ENCODE assay signal across 9 mouse cellular contexts in the genomic region with DNA sequence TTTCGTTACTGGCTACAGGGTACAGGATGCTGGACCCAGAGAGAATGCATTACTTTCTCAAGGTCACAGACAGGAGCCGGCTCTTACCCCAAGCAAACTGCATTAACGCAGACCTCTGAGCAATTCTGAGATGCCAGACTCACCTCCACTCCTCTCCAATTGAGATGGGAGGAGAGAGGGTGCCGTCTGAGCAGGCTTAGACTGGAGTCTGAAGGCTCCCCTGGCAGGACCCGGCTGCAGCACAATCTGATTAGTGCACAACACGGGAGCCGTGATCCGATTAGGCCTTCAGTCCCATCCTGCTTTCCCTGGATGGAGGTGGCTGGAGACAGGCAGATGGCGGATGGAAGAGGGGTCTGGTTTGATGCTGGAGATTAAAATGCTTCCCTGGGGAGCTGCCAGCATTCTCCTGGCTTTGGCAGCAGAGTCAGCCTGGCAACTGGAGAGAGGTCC. TPM values are rescaled to one million over a fixed set of nuclear protein-coding genes. Genes with fewer than 3 reads are reported as not detected.
DNase-seq lines count a peak whose midpoint lies in the region; ATAC-seq and TF ChIP-seq lines count a peak whose summit lies in the region.
"Had no signal": no experiment of that assay in that cellular context is flagged by ENCODE, and none has a peak within 500 bp of the region (broad histone marks: within the 10 kb centered on the region; RNA-seq: fewer than 3 reads in every experiment).

No protein-coding gene starts in this region.

- H3K9me3 ChIP-seq in forebrain, postnatal 0 days (ENCODE audit: low read length) = no peaks in the 10 kb centered on the region
- H3K9me3 ChIP-seq in neural tube, embryonic 13.5 days = no peaks in the 10 kb centered on the region

- ATAC-seq in forebrain, postnatal 0 days = peak; percentile 43; the same call in 1 of the 2 replicates
- ATAC-seq in neural tube, embryonic 13.5 days (ENCODE audit: low read depth) = no peak

- no peak for TF ChIP-seq CTCF in forebrain, postnatal 0 days (IDR thresholded peaks at IDR 0.05; ENCODE audit: low read depth)
- TF ChIP-seq CTCF in layer of hippocampus, adult 2 months (conservative IDR thresholded peaks at IDR 0.05) = no peak

- H3K4me1 ChIP-seq in forebrain, postnatal 0 days (ENCODE audit: insufficient read depth) = peaks cover 4% of the 10 kb centered on the region; the same call in 1 of the 2 replicates
- peaks cover 19% of the 10 kb centered on the region for H3K4me1 ChIP-seq in neural tube, embryonic 13.5 days (replicated peaks)

- 17% methylated on average over 9 of the region's 9 CpGs for WGBS in forebrain, postnatal 0 days
- WGBS in neural tube, embryonic 13.5 days = 29% methylated on average over 9 of the region's 9 CpGs

- no peaks in the 10 kb centered on the region for H3K36me3 ChIP-seq in forebrain, postnatal 0 days (ENCODE audit: insufficient read depth)
- no peaks in the 10 kb centered on the region for H3K36me3 ChIP-seq in neural tube, embryonic 13.5 days

- H3K27me3 ChIP-seq in forebrain, postnatal 0 days (ENCODE audit: insufficient read depth, low read length) = no peaks in the 10 kb centered on the region
- H3K27me3 ChIP-seq in neural tube, embryonic 13.5 days = no peaks in the 10 kb centered on the region

- peak; percentile 72 for DNase-seq in kidney, adult 11 months
- no peak for DNase-seq in kidney, postnatal 4 days
- DNase-seq in cerebellum, adult 11 months = peak; percentile 85
- DNase-seq in forebrain, postnatal 0 days = peak; percentile 57
- DNase-seq in layer of hippocampus, adult 2 months (ENCODE audit: low spot score in 2 of 2) = peak; percentile 48 to 55
- no peak for DNase-seq in testis, postnatal 10 days (ENCODE audit: low spot score)
- no peak for DNase-seq in adipocyte (ENCODE audit: low spot score)

- no peak overlapping the region for H3K9ac ChIP-seq in forebrain, postnatal 0 days
- H3K9ac ChIP-seq in neural tube, embryonic 13.5 days = 0 out of 2 replicates have a peak overlapping the region, but pooled peaks have one; percentile 23

- no peak overlapping the region for H3K4me3 ChIP-seq in forebrain, postnatal 0 days (ENCODE audit: low read depth, low read length)
- H3K4me3 ChIP-seq in layer of hippocampus, adult 2 months = no peak overlapping the region
- H3K4me3 ChIP-seq in neural tube, embryonic 13.5 days = no peak overlapping the region
- H3K4me3 ChIP-seq: erythroblast, embryonic 14.5 days had no signal

- no peak overlapping the region for H3K4me2 ChIP-seq in forebrain, postnatal 0 days (ENCODE audit: low read depth)
- no peak overlapping the region for H3K4me2 ChIP-seq in neural tube, embryonic 13.5 days

- H3K27ac ChIP-seq in forebrain, postnatal 0 days (ENCODE audit: low read depth, low read length) = 0 out of 2 replicates have a peak overlapping the region, but pooled peaks have one; percentile 45
- peak overlapping the region; percentile 85 for H3K27ac ChIP-seq in layer of hippocampus, adult 2 months
- H3K27ac ChIP-seq in neural tube, embryonic 13.5 days (replicated peaks) = peak overlapping the region; percentile 83

RNA-seq across cellular contexts. Expression of a gene that starts 23.9 kb away (rescaled TPM):
- total RNA-seq in forebrain, postnatal 0 days (2014; rRNA removed) = 24.3 and 36.7 TPM in 2 replicates
- 37.4 and 39.7 TPM in 2 replicates for polyA plus RNA-seq in forebrain, postnatal 0 days (2015; fragmentation: Nextera tagmentation; extraction: Ambion mirVana)
- 10 to 100 TPM; 21.1 to 21.6 TPM for total RNA-seq in layer of hippocampus, adult 2 months (2021)
- polyA plus RNA-seq in neural tube, embryonic 13.5 days (2015; fragmentation: Nextera tagmentation; extraction: Ambion mirVana) = 33.9 and 34.9 TPM in 2 replicates

RNA-seq across cellular contexts. Expression of a gene that starts 46.4 kb away (rescaled TPM):
- total RNA-seq in forebrain, postnatal 0 days (2014; rRNA removed) = 32.9 and 40.4 TPM in 2 replicates
- polyA plus RNA-seq in forebrain, postnatal 0 days (2015; fragmentation: Nextera tagmentation; extraction: Ambion mirVana) = 74.7 and 78.6 TPM in 2 replicates
- 10 to 100 TPM; 57.6 to 63.9 TPM for total RNA-seq in layer of hippocampus, adult 2 months (2021)
- 118 and 146 TPM in 2 replicates for polyA plus RNA-seq in neural tube, embryonic 13.5 days (2015; fragmentation: Nextera tagmentation; extraction: Ambion mirVana)

Comparison
In these comparisons a context has a peak if more than half of its experiments do, and no peak if none do; other contexts are left out.
1. DNase-seq: peak in kidney, adult 11 months (single experiment), cerebellum, adult 11 months (single experiment), forebrain, postnatal 0 days (single experiment) and layer of hippocampus, adult 2 months (2 of 2); none in kidney, postnatal 4 days (0 of 2), testis, postnatal 10 days (single experiment) and adipocyte (single experiment).
2. Peak in every context shown above with its lines, with median percentiles within 50 percentile points of each other: H3K27ac ChIP-seq.